Mouse (Mus musculus) intestine, postnatal 0 days (tissue): ENCODE results near the gene Cx3cl1. TPM values are rescaled to one million over a fixed set of nuclear protein-coding genes. Genes with fewer than 3 reads are reported as not detected.
A peak's percentile ranks its signal among the peaks of the same experiment; 100 is the strongest.

Experiments used
- ATAC-seq: fragments of 200-750 bp; cut with Nextera tagmentation; 2 replicates; pipeline ENCODE4 v1.8.0; 2017; ENCODE audit warnings: mild to moderate bottlenecking, moderate TSS enrichment, moderate library complexity
- H3K27ac ChIP-seq: fragments of 300-500 bp; sonication (generic); 2 replicates; pipeline ENCODE4 v1.5.1; 2014; ENCODE audit warnings: mild to moderate bottlenecking, low read depth, low read length, moderate library complexity
- H3K27me3 ChIP-seq: fragments of 300-500 bp; sonication (generic); replicated peaks from 2 replicates; pipeline ENCODE4 v1.6.1; 2014; ENCODE audit warnings: low read length, mixed read lengths; ENCODE audit not compliant: control insufficient read depth, insufficient read depth
- H3K36me3 ChIP-seq: fragments of 300-500 bp; sonication (generic); 2 replicates; pipeline ENCODE4 v1.6.1; 2014; ENCODE audit warnings: mild to moderate bottlenecking, moderate library complexity; ENCODE audit not compliant: control insufficient read depth, insufficient read depth
- H3K4me1 ChIP-seq: fragments of 300-500 bp; sonication (generic); replicated peaks from 2 replicates; pipeline ENCODE4 v1.6.1; 2014; ENCODE audit warnings: antibody characterized with exemption, low read length, mixed read lengths; ENCODE audit not compliant: control insufficient read depth, insufficient read depth
- H3K4me2 ChIP-seq: fragments of 300-500 bp; sonication (generic); replicated peaks from 2 replicates; pipeline ENCODE4 v1.6.1; 2014; ENCODE audit warnings: low read depth, mild to moderate bottlenecking, moderate library complexity
- H3K4me3 ChIP-seq: fragments of 300-500 bp; sonication (generic); 2 replicates; pipeline ENCODE4 v1.5.1; 2014; ENCODE audit warnings: low read depth, low read length
- H3K9ac ChIP-seq: fragments of 300-500 bp; sonication (generic); 2 replicates; pipeline ENCODE4 v1.6.1; 2014; ENCODE audit warnings: mild to moderate bottlenecking, low read depth, low read length
- H3K9me3 ChIP-seq: fragments of 300-500 bp; sonication (generic); 2 replicates; pipeline ENCODE4 v1.6.1; 2016; ENCODE audit warnings: mixed run types; ENCODE audit not compliant: control insufficient read depth
- CTCF ChIP-seq: sonication (generic); IDR thresholded peaks from 2 replicates; pipeline ENCODE4 v1.5.1; 2016; ENCODE audit warnings: low read depth, mild to moderate bottlenecking, control low read depth, antibody characterized with exemption, moderate library complexity
- WGBS: fragments of 180-500 bp; shearing (Covaris S2); extraction: QIAGEN DNeasy Blood & Tissue Kit; methylation state at CpG from one replicate; pipeline ENCODE4 v1.1.7; 2014; 5-methylcytosine and 5-hydroxymethylcytosine counted together
- polyA plus RNA-seq: library from polyadenylated mRNA; unstranded; fragments of >200 nt; fragmentation: Nextera tagmentation; extraction: Ambion mirVana; gene quantifications from 2 replicates; pipeline ENCODE4 v1.2.1, GENCODE M21; 2015

Gene Cx3cl1
- polyA plus RNA-seq, 1 experiment from 2014 or later: 95.5 TPM

DNA sequence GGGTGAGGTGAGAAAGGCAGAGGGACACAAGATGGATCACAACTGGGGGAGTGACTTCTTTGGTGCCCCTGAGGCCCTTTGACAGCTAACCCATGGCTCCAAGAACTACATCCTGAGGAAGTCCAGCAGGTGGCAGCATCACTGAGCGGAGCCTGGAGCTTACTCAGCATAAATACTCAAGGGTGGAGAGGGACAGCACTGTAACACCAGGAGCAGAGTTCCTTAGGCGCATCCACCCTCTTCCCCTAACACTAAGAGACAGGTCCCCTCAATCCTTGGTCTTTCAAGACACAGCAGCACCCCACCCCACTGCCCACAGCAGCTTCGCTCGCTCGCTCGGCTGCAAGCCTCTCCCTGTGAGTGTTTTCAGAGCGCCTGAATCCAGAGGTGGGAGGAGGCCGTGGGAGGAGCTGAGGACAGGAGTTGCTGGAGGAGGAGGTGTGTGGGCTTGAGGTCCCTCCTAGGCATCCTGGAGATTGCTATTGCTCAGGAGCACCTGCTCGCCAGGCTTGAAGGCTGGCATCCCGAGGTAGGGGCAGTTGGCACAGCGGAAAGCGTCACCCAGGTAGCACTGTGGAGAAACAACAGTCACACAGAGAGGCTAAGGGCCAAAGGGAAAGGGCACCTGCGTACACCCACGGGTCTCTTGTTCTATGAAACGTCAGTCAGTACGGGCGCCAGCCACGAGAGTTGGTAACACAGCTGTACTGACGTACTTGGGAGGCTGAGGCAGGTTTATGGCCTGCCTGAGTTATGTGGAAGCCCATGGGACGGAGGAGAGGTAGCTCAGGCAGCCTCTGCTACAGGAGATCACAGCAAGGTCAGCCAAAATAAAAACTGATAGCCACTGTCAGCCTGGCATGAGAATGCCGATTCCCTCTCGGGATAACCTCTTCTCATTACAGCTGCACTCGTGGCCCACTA lies 51.1 kb downstream of the Cx3cl1 start:
- Histone ChIP-seq H3K9me3 (no peaks in the 10 kb centered on the region), H3K27me3 (no peaks in the 10 kb centered on the region), H3K4me3 (no peak overlapping the region), H3K27ac (no peak overlapping the region), H3K4me1 (no peaks in the 10 kb centered on the region), H3K9ac (no peak overlapping the region), H3K36me3 (peaks cover 63% of the 10 kb centered on the region), H3K4me2 (no peak overlapping the region)
- peak; percentile 88 for TF ChIP-seq CTCF
- peak; percentile 53; the same call in 1 of the 2 replicates for ATAC-seq
- 80% methylated on average over 23 of the region's 23 CpGs for WGBS

GRCm38 (mm10) chr8:94825170-94825569 lies 53.4 kb downstream of the Cx3cl1 start:
- no peaks in the 10 kb centered on the region for H3K27me3 ChIP-seq
- H3K4me1 ChIP-seq: no peaks in the 10 kb centered on the region
- peaks cover 78% of the 10 kb centered on the region for H3K36me3 ChIP-seq
- WGBS: 87% methylated on average over 6 of the region's 6 CpGs
- H3K4me3 ChIP-seq: no peak overlapping the region
- no peak overlapping the region for H3K4me2 ChIP-seq
- no peak overlapping the region for H3K9ac ChIP-seq
- no peaks in the 10 kb centered on the region for H3K9me3 ChIP-seq
- no peak overlapping the region for H3K27ac ChIP-seq
- ATAC-seq: no peak
- TF ChIP-seq CTCF: no peak

GRCm38 (mm10) chr8:94826210-94826609 lies 54.4 kb downstream of the Cx3cl1 start:
- Histone ChIP-seq H3K27me3 (no peaks in the 10 kb centered on the region), H3K9me3 (no peaks in the 10 kb centered on the region), H3K4me1 (no peaks in the 10 kb centered on the region), H3K4me2 (no peak overlapping the region), H3K4me3 (no peak overlapping the region), H3K9ac (no peak overlapping the region), H3K36me3 (peaks cover 78% of the 10 kb centered on the region), H3K27ac (no peak overlapping the region)
- ATAC-seq: no peak
- WGBS: 90% methylated on average over 5 of the region's 5 CpGs
- TF ChIP-seq CTCF: no peak

- Histone ChIP-seq H3K9me3 (no peaks in the 10 kb centered on the region), H3K4me2 (no peak overlapping the region), H3K27me3 (no peaks in the 10 kb centered on the region), H3K4me1 (no peaks in the 10 kb centered on the region), H3K36me3 (peaks cover 67% of the 10 kb centered on the region), H3K27ac (no peak overlapping the region), H3K9ac (no peak overlapping the region), H3K4me3 (no peak overlapping the region)
- TF ChIP-seq CTCF: no peak
- ATAC-seq: no peak
- 87% methylated on average over 6 of the region's 6 CpGs for WGBS
Measured at GRCm38 (mm10) chr8:94828284-94828683, 56.5 kb downstream of the Cx3cl1 start.

Other genes starting within 250 kb of the Cx3cl1 start
- 4.4 and 4.6 TPM in 2 replicates for gene Cpne2, start 239.0 kb upstream of the Cx3cl1 start, polyA plus RNA-seq
- 17.5 and 19.1 TPM in 2 replicates for gene Rspry1, start 170.1 kb upstream of the Cx3cl1 start, polyA plus RNA-seq
- 44.5 and 57.0 TPM in 2 replicates for gene Fam192a, start 170.0 kb upstream of the Cx3cl1 start, polyA plus RNA-seq
- gene Arl2bp, start 105.4 kb upstream of the Cx3cl1 start, polyA plus RNA-seq: 78.3 and 79.0 TPM in 2 replicates
- gene Pllp, start 75.7 kb upstream of the Cx3cl1 start, polyA plus RNA-seq: 25.3 and 26.3 TPM in 2 replicates
- gene Ccl22, start 26.4 kb upstream of the Cx3cl1 start, polyA plus RNA-seq: 0.05 TPM in 1 of 2 replicates, not detected in the other
- 1.2 and 1.3 TPM in 2 replicates for gene Ccl17, start 38.4 kb downstream of the Cx3cl1 start, polyA plus RNA-seq
- 79.4 and 80.7 TPM in 2 replicates for gene Coq9, start 66.3 kb downstream of the Cx3cl1 start, polyA plus RNA-seq
- 88.1 and 95.1 TPM in 2 replicates for gene Ciapin1, start 66.3 kb downstream of the Cx3cl1 start, polyA plus RNA-seq
- 70.4 and 75.1 TPM in 2 replicates for gene Polr2c, start 85.4 kb downstream of the Cx3cl1 start, polyA plus RNA-seq
- 51.0 and 52.1 TPM in 2 replicates for gene Dok4, start 104.3 kb downstream of the Cx3cl1 start, polyA plus RNA-seq
- gene Ccdc102a, start 146.1 kb downstream of the Cx3cl1 start, polyA plus RNA-seq: 7.2 and 7.7 TPM in 2 replicates
- gene Adgrg5, start 151.7 kb downstream of the Cx3cl1 start, polyA plus RNA-seq: 1.3 and 1.5 TPM in 2 replicates
- 22.3 and 22.7 TPM in 2 replicates for gene Adgrg1, start 202.7 kb downstream of the Cx3cl1 start, polyA plus RNA-seq
- 4.2 and 4.7 TPM in 2 replicates for gene Adgrg3, start 245.7 kb downstream of the Cx3cl1 start, polyA plus RNA-seq